Mouse (Mus musculus) liver, embryonic 12.5 days (tissue): ENCODE data around the gene Tmem139. TPM values are rescaled to one million over a fixed set of nuclear protein-coding genes. Genes with fewer than 3 reads are reported as not detected.

ENCODE experiments used
- ATAC-seq: fragments of 200-750 bp; cut with Nextera tagmentation; 2 replicates; pipeline ENCODE4 v1.8.0; 2017; ENCODE audit warnings: moderate number of reproducible peaks, mild to moderate bottlenecking, moderate library complexity
- H3K27ac ChIP-seq: fragments of 300-500 bp; sonication (generic); 2 replicates; pipeline ENCODE4 v1.5.1; 2016; ENCODE audit warnings: mild to moderate bottlenecking
- H3K27me3 ChIP-seq: fragments of 300-500 bp; sonication (generic); replicated peaks from 2 replicates; pipeline ENCODE4 v1.6.1; 2016; ENCODE audit warnings: mild to moderate bottlenecking, moderate library complexity
- H3K36me3 ChIP-seq: fragments of 300-500 bp; sonication (generic); 2 replicates; pipeline ENCODE4 v1.6.1; 2016; ENCODE audit warnings: mild to moderate bottlenecking, moderate library complexity
- H3K4me1 ChIP-seq: fragments of 300-500 bp; sonication (generic); 2 replicates; pipeline ENCODE4 v1.6.1; 2016
- H3K4me2 ChIP-seq: fragments of 300-500 bp; sonication (generic); 2 replicates; pipeline ENCODE4 v1.6.1; 2016; ENCODE audit warnings: mild to moderate bottlenecking, moderate library complexity
- H3K4me3 ChIP-seq: fragments of 300-500 bp; sonication (generic); 2 replicates; pipeline ENCODE4 v1.5.1; 2016; ENCODE audit warnings: mild to moderate bottlenecking, moderate library complexity
- H3K9ac ChIP-seq: fragments of 300-500 bp; sonication (generic); 2 replicates; pipeline ENCODE4 v1.6.1; 2016; ENCODE audit warnings: mild to moderate bottlenecking, moderate library complexity
- H3K9me3 ChIP-seq: fragments of 300-500 bp; sonication (generic); replicated peaks from 2 replicates; pipeline ENCODE4 v1.6.1; 2016; ENCODE audit warnings: mild to moderate bottlenecking, moderate library complexity
- WGBS: fragments of 180-500 bp; shearing (Covaris S2); methylation state at CpG from one replicate; pipeline ENCODE4 v1.1.7; 2016; ENCODE audit not compliant: insufficient replicate concordance; 5-methylcytosine and 5-hydroxymethylcytosine counted together
- polyA plus RNA-seq: library from polyadenylated mRNA; unstranded; fragments of >200 nt; fragmentation: Nextera tagmentation; extraction: Ambion mirVana; gene quantifications from 2 replicates; pipeline ENCODE4 v1.2.1, GENCODE M21; 2016

The Tmem139 gene
- polyA plus RNA-seq, 1 experiment from 2014 or later, result not detected

DNA sequence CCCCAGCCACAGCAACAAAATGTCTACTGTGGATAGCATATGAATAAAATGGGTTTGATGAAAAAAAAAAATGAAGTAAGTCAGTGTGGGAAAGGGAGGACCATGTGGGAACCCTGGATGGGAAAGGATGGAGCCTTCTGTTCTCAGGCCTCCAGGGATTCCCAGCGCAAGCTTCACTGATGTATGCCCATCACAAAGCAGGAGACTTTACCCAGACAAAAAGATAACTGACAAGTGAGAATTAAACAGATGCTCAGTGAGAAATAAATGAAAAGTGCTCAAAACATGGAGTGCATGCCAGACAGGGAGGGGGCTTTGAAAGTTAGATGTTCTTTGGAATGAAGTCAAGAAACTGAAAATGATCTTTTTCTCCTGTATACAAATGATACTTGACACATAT lies 13.8 kb upstream of the Tmem139 start:
- Histone ChIP-seq H3K9ac (no peak overlapping the region), H3K36me3 (no peaks in the 10 kb centered on the region), H3K4me1 (peaks cover 21% of the 10 kb centered on the region), H3K4me3 (no peak overlapping the region), H3K4me2 (no peak overlapping the region), H3K27ac (no peak overlapping the region), H3K27me3 (no peaks in the 10 kb centered on the region), H3K9me3 (no peaks in the 10 kb centered on the region)
- 93% methylated on average over 1 of the region's 1 CpGs for WGBS
- ATAC-seq, result no peak

DNA sequence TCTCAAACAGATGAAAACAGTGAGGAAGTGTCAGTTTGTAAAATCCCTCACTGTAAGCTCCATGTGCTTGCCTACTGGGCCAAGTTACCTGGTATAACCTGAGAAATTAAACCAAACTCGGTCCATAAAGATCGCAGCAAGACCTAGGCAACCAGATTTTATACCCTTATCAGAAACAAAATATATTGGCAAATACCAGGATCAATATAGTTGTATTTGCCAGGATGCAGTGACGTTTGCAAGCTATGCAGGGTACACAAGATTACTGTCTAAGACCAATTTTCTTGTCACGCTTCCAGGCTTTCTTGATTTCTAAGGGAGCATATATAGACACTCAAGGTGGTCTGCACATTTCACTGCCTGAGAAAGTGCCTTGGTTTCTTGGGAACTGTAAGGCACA lies 10.0 kb upstream of the Tmem139 start:
- Histone ChIP-seq H3K4me2 (no peak overlapping the region), H3K27me3 (no peaks in the 10 kb centered on the region), H3K36me3 (no peaks in the 10 kb centered on the region), H3K27ac (no peak overlapping the region), H3K9me3 (no peaks in the 10 kb centered on the region), H3K4me1 (peaks cover 7% of the 10 kb centered on the region), H3K4me3 (no peak overlapping the region), H3K9ac (no peak overlapping the region)
- no peak for ATAC-seq
- WGBS, result 61% methylated on average over 4 of the region's 4 CpGs

DNA sequence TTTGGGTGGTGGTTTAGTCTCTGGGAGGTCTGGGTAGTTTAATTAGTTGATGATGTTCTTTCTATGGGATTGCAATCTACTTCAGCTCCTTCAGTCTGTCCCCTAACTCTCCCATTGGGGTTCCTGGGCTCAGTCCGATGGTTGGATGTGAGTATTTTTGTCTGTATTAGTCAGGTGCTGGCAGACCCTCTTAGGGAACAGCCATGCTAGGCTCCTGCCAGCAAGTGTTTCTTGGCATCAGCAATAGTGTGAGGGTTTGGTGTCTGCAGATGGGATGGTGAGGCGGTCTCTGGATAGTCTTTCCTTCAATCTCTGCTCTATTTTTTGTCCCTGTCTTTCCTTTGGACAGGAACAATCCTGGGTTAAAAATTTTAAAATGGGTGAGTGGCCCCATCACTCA lies 8.7 kb upstream of the Tmem139 start:
- Histone ChIP-seq H3K4me1 (peaks cover 12% of the 10 kb centered on the region), H3K4me3 (no peak overlapping the region), H3K9ac (no peak overlapping the region), H3K27me3 (no peaks in the 10 kb centered on the region), H3K4me2 (no peak overlapping the region), H3K36me3 (no peaks in the 10 kb centered on the region), H3K9me3 (no peaks in the 10 kb centered on the region), H3K27ac (no peak overlapping the region)
- 76% methylated on average over 2 of the region's 2 CpGs for WGBS
- ATAC-seq, result no peak

DNA sequence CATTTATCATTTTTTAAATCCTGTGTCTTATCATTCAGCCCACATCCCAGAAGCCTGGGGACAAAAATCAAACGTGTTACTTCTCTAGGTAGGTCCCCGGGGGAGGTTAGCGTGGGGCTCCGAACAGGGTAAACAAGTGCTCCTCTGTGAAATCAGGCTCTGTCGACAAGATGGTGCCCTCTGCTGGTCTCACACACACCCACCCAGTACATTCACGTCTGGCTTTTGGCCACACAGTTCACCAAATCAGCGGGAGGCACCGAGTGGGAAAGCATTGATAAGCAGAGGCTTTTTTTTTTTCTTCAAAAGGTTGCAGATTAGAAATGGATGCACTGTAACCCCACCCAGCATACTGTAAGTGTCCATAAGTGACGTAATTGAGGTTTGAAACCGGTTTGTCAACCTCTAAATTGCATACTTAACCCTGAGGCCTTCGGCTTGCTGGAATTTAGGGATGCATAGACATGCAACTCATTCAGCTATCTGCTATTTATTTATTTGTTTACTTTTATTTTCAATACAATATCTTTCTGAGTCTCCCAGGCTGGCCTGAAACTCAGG lies 4.4 kb upstream of the Tmem139 start:
- ATAC-seq, result peak; percentile 87

DNA sequence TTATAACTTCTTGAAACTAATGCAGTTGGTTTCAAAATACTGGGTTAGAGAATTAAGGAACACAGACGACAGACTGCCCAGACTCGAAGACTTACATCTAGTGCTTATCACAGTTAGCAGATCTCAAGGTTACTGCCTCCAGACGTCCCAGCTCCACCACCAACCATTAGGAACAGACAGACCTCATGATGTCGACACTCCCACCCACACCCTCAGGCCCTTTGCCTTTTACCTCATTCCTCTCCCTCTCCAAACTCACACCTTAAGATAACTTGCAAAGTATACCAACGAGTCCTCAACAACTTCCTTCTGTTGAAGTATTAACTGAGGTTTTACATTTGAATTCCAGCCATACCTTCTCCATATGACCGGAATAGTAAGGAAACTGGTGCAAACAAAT lies 1.3 kb upstream of the Tmem139 start:
- Histone ChIP-seq H3K9me3 (no peaks in the 10 kb centered on the region), H3K9ac (no peak overlapping the region), H3K27me3 (peaks cover 18% of the 10 kb centered on the region; the same call in 1 of the 2 replicates), H3K4me3 (no peak overlapping the region), H3K4me1 (peaks cover 25% of the 10 kb centered on the region), H3K36me3 (no peaks in the 10 kb centered on the region), H3K27ac (no peak overlapping the region), H3K4me2 (no peak overlapping the region)
- ATAC-seq, result no peak
- 27% methylated on average over 6 of the region's 6 CpGs for WGBS

More for the DNA sequence above, 4.4 kb upstream of the Tmem139 start:
- Histone ChIP-seq H3K27me3 (peaks cover 18% of the 10 kb centered on the region; the same call in 1 of the 2 replicates), H3K36me3 (no peaks in the 10 kb centered on the region), H3K4me1 (peaks cover 16% of the 10 kb centered on the region), H3K4me2 (peak overlapping the region; percentile 33; the same call in 1 of the 2 replicates), H3K9ac (no peak overlapping the region), H3K4me3 (no peak overlapping the region), H3K9me3 (no peaks in the 10 kb centered on the region), H3K27ac (no peak overlapping the region)
- 15% methylated on average over 11 of the region's 11 CpGs for WGBS

DNA sequence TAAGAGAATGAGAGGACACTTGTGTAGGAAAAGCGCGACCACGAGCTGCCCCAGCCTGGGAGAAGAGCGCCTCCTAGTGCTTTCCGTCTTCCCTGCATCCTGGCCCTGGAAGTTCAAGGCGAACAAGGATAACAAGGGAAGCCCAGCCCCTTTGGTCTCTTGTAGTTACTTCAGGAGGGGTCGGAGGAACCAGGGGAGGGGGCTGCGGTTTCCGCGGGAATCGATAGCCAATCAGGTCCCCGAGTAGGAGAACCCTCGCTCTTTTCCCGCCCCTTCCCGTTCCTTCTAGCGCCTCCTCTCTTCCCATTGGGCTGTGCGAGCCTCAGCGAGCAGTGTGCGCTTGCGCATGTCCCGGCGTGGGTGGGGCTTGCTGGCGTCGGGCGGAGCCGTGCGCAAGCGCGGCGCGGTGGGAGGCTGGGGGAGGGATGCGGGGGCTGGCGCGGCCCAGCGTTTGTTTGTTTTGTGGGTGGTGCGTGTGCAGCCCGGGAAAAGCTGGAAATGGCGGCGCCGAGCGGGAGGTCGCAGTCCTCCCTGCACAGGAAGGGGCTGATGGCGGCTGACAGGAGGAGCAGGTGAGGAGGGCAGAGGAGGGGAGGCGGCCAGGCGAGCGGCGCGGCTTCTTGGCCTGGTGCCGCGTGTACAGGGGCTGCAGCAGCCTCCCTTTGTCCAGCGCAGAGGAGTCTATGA lies 3.0 kb downstream of the Tmem139 start, which contains the start of gene Casp2:
Casp2 (plus strand) TSS at position 360 of the 687 bp plus-strand sequence.
- under 1% methylated on average over 49 of the region's 51 CpGs for WGBS

DNA sequence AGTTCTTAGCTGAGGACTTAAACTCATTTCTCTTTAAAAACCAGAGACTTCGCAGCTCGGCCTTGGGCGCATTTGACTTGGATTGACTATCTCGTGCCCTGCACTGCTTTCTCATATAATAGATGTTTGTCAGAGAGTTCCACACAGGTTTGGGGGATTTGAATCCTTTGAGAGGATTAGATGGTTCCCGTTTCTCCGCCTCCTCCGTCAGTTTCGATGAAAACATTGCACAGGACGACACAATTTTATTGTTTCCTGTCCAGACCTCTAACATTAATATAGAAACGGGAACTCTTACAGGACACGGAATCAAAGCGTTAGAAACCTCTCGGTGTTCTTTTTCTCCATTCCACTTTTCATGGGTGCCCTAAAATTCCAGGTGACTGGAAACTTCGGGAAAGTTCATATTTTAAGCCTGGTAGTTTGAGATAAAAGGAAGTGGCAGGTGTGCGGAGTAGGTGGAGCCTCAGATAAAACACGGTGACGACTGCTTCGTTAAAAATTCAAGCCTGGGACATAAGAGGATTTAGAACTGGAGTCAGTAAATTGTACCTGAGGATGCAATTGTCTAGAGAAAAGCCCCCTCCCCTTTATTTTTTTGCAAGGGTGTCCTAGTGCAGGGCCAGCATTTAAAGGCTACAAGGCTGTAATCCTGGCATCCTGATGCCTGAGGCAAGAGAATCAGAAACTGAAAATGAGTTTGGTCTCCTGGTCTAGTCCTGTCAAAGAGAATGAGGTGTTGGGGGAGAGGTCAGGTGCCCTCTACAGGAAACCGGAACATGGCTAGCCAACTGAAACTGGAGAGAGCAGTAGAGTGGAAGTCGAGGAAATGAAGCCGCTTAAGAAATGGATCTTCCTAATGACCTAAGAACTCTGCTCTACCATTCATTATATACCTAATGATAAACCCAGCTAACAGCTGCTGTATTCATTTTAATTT lies 3.9 kb downstream of the Tmem139 start:
- peaks cover 36% of the 10 kb centered on the region for H3K36me3 ChIP-seq
- no peak for ATAC-seq
- H3K4me1 ChIP-seq, result peaks cover 37% of the 10 kb centered on the region
- H3K9ac ChIP-seq, result peak overlapping the region; percentile 93
- no peaks in the 10 kb centered on the region for H3K9me3 ChIP-seq
- WGBS, result 0% methylated on average over 21 of the region's 21 CpGs
- H3K4me3 ChIP-seq, result peak overlapping the region; percentile 82
- H3K4me2 ChIP-seq, result peak overlapping the region; percentile 89
- H3K27ac ChIP-seq, result peak overlapping the region; percentile 90
- peaks cover 13% of the 10 kb centered on the region; the same call in 1 of the 2 replicates for H3K27me3 ChIP-seq

More for the DNA sequence above, 3.0 kb downstream of the Tmem139 start, which contains the start of gene Casp2:
- H3K4me3 ChIP-seq, result peak within 1 kb of the TSS; percentile 82
- ATAC-seq, result peak; percentile 98
- peak within 1 kb of the TSS; percentile 93 for H3K9ac ChIP-seq
- H3K9me3 ChIP-seq, result no peaks in the 10 kb centered on the region
- H3K4me1 ChIP-seq, result peaks cover 35% of the 10 kb centered on the region
- H3K4me2 ChIP-seq, result peak within 1 kb of the TSS; percentile 89
- H3K27me3 ChIP-seq, result peaks cover 13% of the 10 kb centered on the region; the same call in 1 of the 2 replicates
- H3K27ac ChIP-seq, result peak within 1 kb of the TSS; percentile 90
- peaks cover 27% of the 10 kb centered on the region for H3K36me3 ChIP-seq

DNA sequence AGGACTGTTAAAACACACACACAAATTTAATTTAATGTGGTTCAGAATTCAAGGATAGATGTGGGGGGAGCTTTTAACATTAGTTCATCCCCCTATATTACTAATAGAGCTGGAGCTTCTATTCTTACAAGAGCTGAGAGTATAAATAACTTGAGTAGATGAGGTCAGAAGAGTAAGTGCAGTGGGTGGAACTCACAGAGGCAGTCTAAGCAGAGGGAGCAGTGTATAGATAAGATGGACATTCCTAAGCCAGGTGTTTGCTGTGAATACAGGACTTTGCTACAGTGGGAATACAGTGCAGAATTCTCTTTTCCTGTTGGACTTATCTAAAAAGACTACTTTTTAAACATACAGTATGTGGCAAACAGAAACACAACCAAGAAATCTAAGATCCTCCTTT lies 9.0 kb downstream of the Tmem139 start:
- Histone ChIP-seq H3K9ac (no peak overlapping the region), H3K36me3 (peaks cover 83% of the 10 kb centered on the region), H3K4me2 (no peak overlapping the region), H3K27me3 (no peaks in the 10 kb centered on the region), H3K4me3 (no peak overlapping the region), H3K9me3 (no peaks in the 10 kb centered on the region), H3K27ac (no peak overlapping the region), H3K4me1 (peaks cover 27% of the 10 kb centered on the region)
- ATAC-seq, result no peak

DNA sequence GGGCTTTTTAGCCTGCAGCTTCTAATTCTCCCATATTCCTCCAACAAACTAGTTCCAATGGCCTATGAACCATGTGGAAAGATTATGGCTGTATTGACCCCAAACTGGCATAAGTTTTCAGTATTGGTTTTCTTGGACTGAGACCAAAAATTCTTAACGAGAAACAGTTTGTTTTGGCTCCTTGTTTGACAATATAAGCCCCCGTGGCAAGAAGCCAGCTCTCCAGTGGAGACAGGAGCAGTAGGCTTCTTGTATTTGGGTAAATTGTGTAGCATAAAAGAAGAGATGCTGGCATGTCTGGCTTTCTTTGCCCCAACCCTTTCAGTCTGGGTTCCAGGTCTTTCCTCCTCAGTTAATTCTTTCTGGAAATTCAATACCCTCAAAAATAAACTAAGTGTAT lies 14.4 kb downstream of the Tmem139 start:
- Histone ChIP-seq H3K9me3 (no peaks in the 10 kb centered on the region), H3K36me3 (peaks cover 94% of the 10 kb centered on the region), H3K4me2 (no peak overlapping the region), H3K4me1 (no peaks in the 10 kb centered on the region), H3K9ac (no peak overlapping the region), H3K27me3 (no peaks in the 10 kb centered on the region), H3K4me3 (no peak overlapping the region), H3K27ac (no peak overlapping the region)
- 76% methylated on average over 2 of the region's 2 CpGs for WGBS
- ATAC-seq, result no peak

DNA sequence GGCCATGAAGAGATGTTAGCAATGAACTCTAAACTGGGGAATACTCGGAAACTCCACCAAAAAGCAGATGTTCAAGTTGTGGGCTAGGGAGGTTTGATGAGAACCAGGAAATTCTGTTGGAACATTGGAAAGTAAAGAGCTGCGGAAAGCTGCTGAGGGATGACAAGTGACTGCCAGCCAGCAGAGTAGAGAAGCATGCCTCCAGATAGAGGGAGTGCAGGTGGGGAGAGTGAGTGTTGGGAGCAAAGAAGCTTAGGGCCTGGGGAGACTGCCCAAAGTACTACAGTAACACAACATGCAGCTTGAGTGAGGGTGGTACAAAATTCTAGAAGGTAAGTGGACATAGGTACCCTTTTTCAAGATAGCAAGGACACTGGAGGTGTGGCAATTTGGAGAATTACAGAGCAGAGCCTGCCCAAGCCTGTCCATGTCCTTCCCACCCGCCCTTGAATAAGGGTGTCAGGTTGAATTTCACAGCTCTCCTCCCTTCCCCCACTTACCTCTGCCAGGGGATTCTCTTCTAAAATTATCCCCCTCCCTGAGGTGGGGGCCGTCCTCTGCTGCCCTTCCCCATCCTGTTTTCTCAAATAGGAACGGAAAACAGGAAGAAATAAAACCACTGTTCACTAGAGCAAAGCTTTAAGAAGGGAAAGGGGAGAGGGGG lies 21.2 kb downstream of the Tmem139 start:
- Histone ChIP-seq H3K9me3 (no peaks in the 10 kb centered on the region), H3K4me3 (no peak overlapping the region), H3K4me2 (no peak overlapping the region), H3K9ac (no peak overlapping the region; the same call in 1 of the 2 replicates), H3K27me3 (no peaks in the 10 kb centered on the region), H3K36me3 (peaks cover 75% of the 10 kb centered on the region), H3K4me1 (no peaks in the 10 kb centered on the region), H3K27ac (no peak overlapping the region)
- 0 out of 2 replicates have a peak, but pooled peaks have one; percentile 30 for ATAC-seq
- WGBS, result 60% methylated on average over 5 of the region's 5 CpGs

DNA sequence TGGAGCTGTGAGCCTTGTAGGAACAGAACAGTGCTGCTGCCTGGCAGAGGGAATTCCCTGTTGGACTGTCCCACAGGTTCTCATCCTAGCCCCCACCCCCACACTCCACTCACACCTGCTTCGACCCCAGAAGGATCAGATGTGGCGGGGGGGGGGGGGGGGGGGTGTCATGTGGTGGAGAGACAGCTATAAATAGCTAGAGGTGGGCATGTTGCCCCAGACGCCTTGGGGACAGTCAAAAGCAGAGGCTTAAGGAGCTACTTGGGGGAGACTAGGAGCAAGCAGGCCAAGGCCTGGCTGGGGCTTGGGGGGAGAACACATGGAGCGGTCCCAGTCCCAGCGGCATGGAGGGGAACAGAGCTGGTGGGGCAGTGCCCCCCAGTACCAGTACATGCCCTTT lies 24.7 kb downstream of the Tmem139 start, which contains the start of gene Clcn1:
Clcn1 (plus strand) TSS at position 238 of the 400 bp plus-strand sequence.
- Histone ChIP-seq H3K36me3 (peaks cover 43% of the 10 kb centered on the region), H3K4me1 (no peaks in the 10 kb centered on the region), H3K9ac (no peak within 1 kb of the TSS), H3K27ac (no peak within 1 kb of the TSS), H3K9me3 (no peaks in the 10 kb centered on the region), H3K27me3 (no peaks in the 10 kb centered on the region), H3K4me2 (no peak within 1 kb of the TSS), H3K4me3 (no peak within 1 kb of the TSS)
- WGBS, result 66% methylated on average over 4 of the region's 5 CpGs
- ATAC-seq, result no peak
